Mouse (Mus musculus) forebrain, embryonic 14.5 days (tissue): ENCODE measurements at regions not wholly inside any gene's neighbourhood (a gene's known extent, or its start where the extent isn't known, plus 50 kb on each side); places are given as distances from the start of the nearest gene placed in this dataset.
A peak's percentile ranks its signal among the peaks of the same experiment; 100 is the strongest.
"Not testable (repeated sequence)": the region's sequence is repeated elsewhere in the genome, so short reads cannot be mapped to it uniquely, and the experiment has no call there.

Source experiments
- ATAC-seq: fragments of 200-750 bp; cut with Nextera tagmentation; 2 replicates; pipeline ENCODE4 v1.8.0; 2017; ENCODE audit warnings: mild to moderate bottlenecking, moderate library complexity
- DNase-seq: peaks from one replicate; pipeline ENCODE4 v3.0.0-alpha.2; 2015; ENCODE audit warnings: low spot score
- H3K27ac ChIP-seq: fragments of 300-500 bp; sonication (generic); 2 replicates; pipeline ENCODE4 v1.5.1; 2014; ENCODE audit warnings: low read depth, mild to moderate bottlenecking, control low read depth, low read length, moderate library complexity
- H3K27me3 ChIP-seq: fragments of 300-500 bp; sonication (generic); replicated peaks from 2 replicates; pipeline ENCODE4 v1.6.1; 2014; ENCODE audit warnings: low read length, control low read depth, mixed read lengths; ENCODE audit not compliant: control insufficient read depth, insufficient read depth
- H3K36me3 ChIP-seq: fragments of 300-500 bp; sonication (generic); 2 replicates; pipeline ENCODE4 v1.6.1; 2014; ENCODE audit warnings: low read length, control low read depth; ENCODE audit not compliant: control insufficient read depth, insufficient read depth
- H3K4me1 ChIP-seq: fragments of 300-500 bp; sonication (generic); 2 replicates; pipeline ENCODE4 v1.6.1; 2014; ENCODE audit warnings: antibody characterized with exemption, low read length, control low read depth; ENCODE audit not compliant: control insufficient read depth, insufficient read depth
- H3K4me2 ChIP-seq: fragments of 300-500 bp; sonication (generic); 2 replicates; pipeline ENCODE4 v1.6.1; 2014; ENCODE audit warnings: mild to moderate bottlenecking, control low read depth, low read length
- H3K4me3 ChIP-seq: fragments of 300-500 bp; sonication (generic); 2 replicates; pipeline ENCODE4 v1.5.1; 2014; ENCODE audit warnings: low read depth, low read length, control low read depth
- H3K9ac ChIP-seq: fragments of 300-500 bp; sonication (generic); 2 replicates; pipeline ENCODE4 v1.6.1; 2014; ENCODE audit warnings: mild to moderate bottlenecking, low read length, control low read depth, moderate library complexity
- H3K9me3 ChIP-seq: fragments of 300-500 bp; sonication (generic); replicated peaks from 2 replicates; pipeline ENCODE4 v1.6.1; 2016; ENCODE audit warnings: low read length, control low read depth, mixed read lengths; ENCODE audit not compliant: control insufficient read depth
- WGBS: fragments of 180-500 bp; shearing (Covaris S2); extraction: QIAGEN DNeasy Blood & Tissue Kit; methylation state at CpG from one replicate; pipeline ENCODE4 v1.1.7; 2014; 5-methylcytosine and 5-hydroxymethylcytosine counted together

DNA sequence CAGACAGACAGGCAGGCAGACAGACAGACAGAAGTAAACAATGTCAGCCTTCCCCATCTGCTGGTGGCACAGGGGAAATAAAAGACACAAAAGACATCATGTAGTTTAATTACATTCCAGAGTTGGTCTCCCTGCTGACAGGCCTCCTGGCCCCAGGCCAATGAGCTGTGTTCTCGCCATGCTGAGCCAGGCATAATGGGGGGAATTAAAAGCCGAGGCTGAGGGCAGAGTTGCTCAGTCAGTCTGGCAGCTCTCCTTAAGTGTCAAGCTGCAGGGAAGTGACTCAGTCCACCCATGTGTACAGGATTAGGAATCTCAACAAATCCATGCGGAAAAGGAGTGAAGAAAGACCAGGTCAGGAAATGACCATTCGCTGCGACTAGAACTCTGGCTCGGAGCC, 214.5 kb upstream of the Castor2 start:
- no peak overlapping the region for H3K9ac ChIP-seq
- H3K9me3 ChIP-seq: no peaks in the 10 kb centered on the region
- H3K4me1 ChIP-seq: peaks cover 14% of the 10 kb centered on the region; the same call in 1 of the 2 replicates
- peak; percentile 92 for ATAC-seq
- 2% methylated on average over 6 of the region's 6 CpGs for WGBS
- H3K27ac ChIP-seq: peak overlapping the region; percentile 91
- no peaks in the 10 kb centered on the region for H3K27me3 ChIP-seq
- 0 out of 2 replicates have a peak overlapping the region, but pooled peaks have one; percentile 1 for H3K4me2 ChIP-seq
- H3K4me3 ChIP-seq: no peak overlapping the region
- peak; percentile 97 for DNase-seq
- H3K36me3 ChIP-seq: no peaks in the 10 kb centered on the region

DNA sequence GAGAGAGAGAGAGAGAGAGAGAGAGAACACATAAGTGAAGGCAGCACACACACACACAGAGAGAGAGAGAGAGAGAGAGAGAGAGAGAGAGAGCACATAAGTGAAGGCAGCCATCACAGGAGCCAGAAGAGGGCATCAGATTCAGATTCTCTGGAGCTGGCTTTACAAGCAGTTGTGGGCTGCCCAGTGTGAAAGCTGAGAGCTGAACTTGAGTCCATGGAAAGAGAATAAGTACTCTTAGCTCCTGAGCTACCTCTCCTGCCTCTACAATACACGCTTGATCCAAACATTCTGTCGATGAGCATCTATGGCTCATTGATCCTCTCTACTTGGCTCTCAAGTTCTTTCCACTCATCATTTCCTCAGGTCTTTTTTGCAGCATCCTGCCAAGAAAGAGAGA, 214.9 kb upstream of the Castor2 start:
- Histone ChIP-seq H3K9me3 (no peaks in the 10 kb centered on the region), H3K4me2 (0 out of 2 replicates have a peak overlapping the region, but pooled peaks have one; percentile 1), H3K36me3 (no peaks in the 10 kb centered on the region), H3K27ac (peak overlapping the region; percentile 91), H3K9ac (no peak overlapping the region), H3K27me3 (no peaks in the 10 kb centered on the region), H3K4me1 (peaks cover 14% of the 10 kb centered on the region; the same call in 1 of the 2 replicates), H3K4me3 (no peak overlapping the region)
- DNase-seq (peak; percentile 76), ATAC-seq (peak; percentile 54)
- WGBS: 8% methylated on average over 2 of the region's 2 CpGs

DNA sequence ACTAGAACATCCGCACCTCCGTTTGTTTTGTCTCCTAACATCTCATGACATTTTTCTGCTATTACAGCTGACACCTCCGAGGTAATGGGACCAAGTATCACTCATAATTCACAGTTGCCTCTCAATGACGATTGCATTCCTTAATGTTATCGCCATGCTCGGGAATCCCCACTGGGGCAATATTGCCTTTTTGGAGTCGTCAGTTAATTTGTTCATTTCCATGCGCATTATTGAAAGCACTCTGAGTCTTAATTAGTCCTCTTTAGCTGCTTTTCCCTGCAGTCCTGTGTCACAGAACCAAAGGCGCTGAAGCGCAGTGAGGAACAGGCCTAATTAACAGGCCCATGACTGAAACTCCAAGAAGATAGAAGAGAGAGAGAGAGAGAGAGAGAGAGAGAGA, 255.0 kb upstream of the Castor2 start:
- Histone ChIP-seq H3K9me3 (no peaks in the 10 kb centered on the region), H3K9ac (no peak overlapping the region), H3K27me3 (no peaks in the 10 kb centered on the region), H3K36me3 (no peaks in the 10 kb centered on the region), H3K4me3 (no peak overlapping the region), H3K27ac (peak overlapping the region; percentile 6; the same call in 1 of the 2 replicates), H3K4me2 (peak overlapping the region; percentile 20), H3K4me1 (0 out of 2 replicates have a peak, but pooled peaks cover 6% of the 10 kb centered on the region)
- DNase-seq (peak; percentile 69), ATAC-seq (0 out of 2 replicates have a peak, but pooled peaks have one; percentile 58)
- 7% methylated on average over 10 of the region's 10 CpGs for WGBS

DNA sequence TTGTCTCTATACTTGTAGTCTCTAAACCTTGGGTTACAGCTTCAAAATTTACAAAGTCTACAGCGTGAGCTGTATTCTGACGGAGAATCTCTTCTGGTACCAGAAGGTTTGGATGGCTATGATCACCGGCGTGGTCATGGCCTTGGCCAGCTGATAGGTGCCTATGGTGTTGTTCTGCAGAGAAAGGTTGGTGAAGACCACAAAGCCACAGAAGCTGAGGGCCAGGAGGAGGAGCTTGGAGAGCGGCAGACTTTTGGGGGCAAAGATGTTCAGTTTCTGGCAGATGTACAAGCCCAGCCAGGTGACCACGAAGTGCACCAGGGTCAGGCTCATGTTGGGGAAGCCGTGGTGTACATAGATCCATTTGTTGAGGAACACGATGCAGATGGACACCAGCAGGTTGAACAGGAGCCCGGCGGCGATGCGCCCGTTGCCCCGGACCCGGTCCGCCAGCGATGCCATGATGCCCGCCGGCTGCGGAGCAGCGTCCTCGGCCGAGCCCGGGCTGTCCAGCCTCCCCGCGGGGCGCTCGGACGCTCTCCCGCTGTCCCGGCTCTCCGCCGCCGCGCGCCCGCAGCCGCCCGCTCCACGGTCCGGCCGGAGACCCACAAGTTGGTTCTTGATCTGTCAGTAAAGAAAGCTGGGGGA, 257.3 kb upstream of the Castor2 start:
- H3K4me3 ChIP-seq, H3K9ac ChIP-seq, H3K9me3 ChIP-seq, H3K27ac ChIP-seq, DNase-seq, H3K4me1 ChIP-seq, H3K36me3 ChIP-seq, H3K27me3 ChIP-seq: not testable (repeated sequence)
- WGBS: 75% methylated on average over 17 of the region's 42 CpGs
- peak; percentile 58 for ATAC-seq
- peak overlapping the region; percentile 23; the same call in 1 of the 2 replicates for H3K4me2 ChIP-seq

DNA sequence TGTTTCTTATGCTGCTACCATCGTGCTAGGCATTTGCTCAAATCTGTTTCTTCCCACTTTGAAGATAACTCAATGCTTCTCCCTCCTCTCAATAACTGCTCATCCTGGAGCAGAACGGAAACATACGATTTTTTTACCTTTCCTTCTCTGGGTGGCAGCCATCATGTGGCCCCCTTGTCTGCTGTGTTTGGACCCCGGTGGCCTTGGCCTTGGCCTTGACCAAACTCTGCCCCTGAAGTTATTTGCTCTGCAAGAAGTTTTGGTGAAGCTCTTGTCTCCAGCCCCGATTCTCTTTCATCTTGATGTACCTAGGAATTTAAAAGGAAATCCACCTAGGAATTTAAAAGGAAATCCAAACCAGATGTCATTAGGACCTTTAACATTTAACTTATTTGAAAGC, 261.2 kb upstream of the Castor2 start:
- DNase-seq: no peak
- Histone ChIP-seq H3K9ac (no peak overlapping the region), H3K27ac (no peak overlapping the region), H3K9me3 (no peaks in the 10 kb centered on the region), H3K4me2 (no peak overlapping the region), H3K27me3 (no peaks in the 10 kb centered on the region), H3K4me3 (no peak overlapping the region), H3K4me1 (no peaks in the 10 kb centered on the region), H3K36me3 (no peaks in the 10 kb centered on the region)
- no peak for ATAC-seq
- WGBS: 87% methylated on average over 5 of the region's 5 CpGs

GRCm38 (mm10) chr5:133833217-133833616, 266.3 kb upstream of the Castor2 start:
- ATAC-seq (no peak), DNase-seq (no peak)
- Histone ChIP-seq H3K4me1 (no peaks in the 10 kb centered on the region), H3K4me3 (no peak overlapping the region), H3K9me3 (no peaks in the 10 kb centered on the region), H3K9ac (no peak overlapping the region), H3K27ac (no peak overlapping the region), H3K4me2 (no peak overlapping the region), H3K36me3 (no peaks in the 10 kb centered on the region), H3K27me3 (no peaks in the 10 kb centered on the region)
- WGBS: 86% methylated on average over 7 of the region's 7 CpGs

GRCm38 (mm10) chr5:133828226-133828625, 271.3 kb upstream of the Castor2 start:
- ATAC-seq (peak; percentile 50; the same call in 1 of the 2 replicates), DNase-seq (peak; percentile 33)
- H3K4me1 ChIP-seq: peaks cover 11% of the 10 kb centered on the region
- no peaks in the 10 kb centered on the region for H3K36me3 ChIP-seq
- no peak overlapping the region for H3K27ac ChIP-seq
- H3K4me3 ChIP-seq: no peak overlapping the region
- WGBS: 84% methylated on average over 13 of the region's 13 CpGs
- H3K27me3 ChIP-seq: no peaks in the 10 kb centered on the region
- H3K4me2 ChIP-seq: no peak overlapping the region
- H3K9ac ChIP-seq: no peak overlapping the region
- no peaks in the 10 kb centered on the region for H3K9me3 ChIP-seq

GRCm38 (mm10) chr5:133823871-133824270, 275.6 kb upstream of the Castor2 start:
- Histone ChIP-seq H3K36me3 (no peaks in the 10 kb centered on the region), H3K9me3 (no peaks in the 10 kb centered on the region), H3K27me3 (no peaks in the 10 kb centered on the region), H3K4me2 (no peak overlapping the region), H3K9ac (no peak overlapping the region), H3K27ac (peak overlapping the region; percentile 84), H3K4me1 (peaks cover 27% of the 10 kb centered on the region), H3K4me3 (no peak overlapping the region)
- ATAC-seq (no peak), DNase-seq (peak; percentile 58)
- WGBS: 20% methylated on average over 3 of the region's 3 CpGs

- no peak overlapping the region for H3K9ac ChIP-seq
- 2% methylated on average over 3 of the region's 3 CpGs for WGBS
- H3K4me2 ChIP-seq: no peak overlapping the region
- H3K4me1 ChIP-seq: peaks cover 27% of the 10 kb centered on the region
- no peaks in the 10 kb centered on the region for H3K36me3 ChIP-seq
- ATAC-seq (peak; percentile 93), DNase-seq (peak; percentile 96)
- no peaks in the 10 kb centered on the region for H3K9me3 ChIP-seq
- H3K27me3 ChIP-seq: no peaks in the 10 kb centered on the region
- no peak overlapping the region for H3K4me3 ChIP-seq
- H3K27ac ChIP-seq: peak overlapping the region; percentile 92
These were observed 278.2 kb upstream of the Castor2 start for GRCm38 (mm10) chr5:133821273-133821672.
